Mouse (Mus musculus) forebrain, embryonic 13.5 days (tissue): ENCODE measurements around the gene Sema6b. TPM values are rescaled to one million over a fixed set of nuclear protein-coding genes. Genes with fewer than 3 reads are reported as not detected.

Experiments used
- ATAC-seq: fragments of 200-750 bp; cut with Nextera tagmentation; 2 replicates; pipeline ENCODE4 v1.8.0; 2017
- H3K27ac ChIP-seq: fragments of 300-500 bp; sonication (generic); 2 replicates; pipeline ENCODE4 v1.5.1; 2015; ENCODE audit warnings: inconsistent platforms, mild to moderate bottlenecking, moderate library complexity
- H3K27me3 ChIP-seq: fragments of 300-500 bp; sonication (generic); 2 replicates; pipeline ENCODE4 v1.6.1; 2015; ENCODE audit warnings: mild to moderate bottlenecking, inconsistent platforms
- H3K36me3 ChIP-seq: fragments of 300-500 bp; sonication (generic); 2 replicates; pipeline ENCODE4 v1.6.1; 2015; ENCODE audit warnings: mild to moderate bottlenecking, inconsistent platforms; ENCODE audit not compliant: poor library complexity, severe bottlenecking
- H3K4me1 ChIP-seq: fragments of 300-500 bp; sonication (generic); 2 replicates; pipeline ENCODE4 v1.6.1; 2015; ENCODE audit warnings: inconsistent platforms
- H3K4me2 ChIP-seq: fragments of 300-500 bp; sonication (generic); 2 replicates; pipeline ENCODE4 v1.6.1; 2015; ENCODE audit warnings: inconsistent platforms, mild to moderate bottlenecking, moderate library complexity
- H3K4me3 ChIP-seq: fragments of 300-500 bp; sonication (generic); 2 replicates; pipeline ENCODE4 v1.5.1; 2015; ENCODE audit warnings: mild to moderate bottlenecking, inconsistent platforms
- H3K9ac ChIP-seq: fragments of 300-500 bp; sonication (generic); 2 replicates; pipeline ENCODE4 v1.6.1; 2015; ENCODE audit warnings: mild to moderate bottlenecking, inconsistent platforms
- H3K9me3 ChIP-seq: fragments of 300-500 bp; sonication (generic); replicated peaks from 2 replicates; pipeline ENCODE4 v1.6.1; 2016; ENCODE audit warnings: inconsistent platforms
- WGBS: fragments of 180-500 bp; shearing (Covaris S2); methylation state at CpG from one replicate; pipeline ENCODE4 v1.1.7; 2015; 5-methylcytosine and 5-hydroxymethylcytosine counted together
- polyA plus RNA-seq: library from polyadenylated mRNA; unstranded; fragments of >200 nt; fragmentation: Nextera tagmentation; extraction: Ambion mirVana; gene quantifications from 2 replicates; pipeline ENCODE4 v1.2.1, GENCODE M21; 2015

Sema6b gene
- polyA plus RNA-seq, 1 experiment from 2014 or later: 4.3 TPM

DNA sequence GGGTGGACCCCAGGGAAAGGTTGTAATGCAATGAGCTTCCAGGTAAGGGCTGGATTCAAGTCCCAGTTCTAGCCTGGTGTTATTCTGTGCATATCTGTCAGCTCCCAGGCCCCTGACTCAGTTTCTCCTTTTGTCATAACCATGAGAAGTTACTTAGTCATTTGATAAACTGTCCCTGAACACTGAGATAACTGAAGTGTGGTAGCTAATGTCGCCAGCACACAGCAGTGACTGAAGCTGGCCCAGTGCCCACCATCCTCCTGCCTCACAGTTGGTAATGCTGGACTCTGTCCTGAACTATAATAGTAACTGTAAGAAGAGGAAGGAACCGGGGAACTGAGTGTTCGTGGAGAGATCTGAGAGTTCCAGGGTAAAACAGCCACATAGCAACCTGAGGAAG is 24.4 kb upstream of the Sema6b start:
- peaks cover 19% of the 10 kb centered on the region for H3K4me1 ChIP-seq
- no peaks in the 10 kb centered on the region for H3K36me3 ChIP-seq
- H3K27me3 ChIP-seq: peaks cover 8% of the 10 kb centered on the region
- H3K9me3 ChIP-seq: no peaks in the 10 kb centered on the region
- no peak overlapping the region for H3K9ac ChIP-seq
- 78% methylated on average over 3 of the region's 3 CpGs for WGBS
- H3K27ac ChIP-seq: no peak overlapping the region
- ATAC-seq: no peak
- no peak overlapping the region for H3K4me3 ChIP-seq
- H3K4me2 ChIP-seq: no peak overlapping the region

DNA sequence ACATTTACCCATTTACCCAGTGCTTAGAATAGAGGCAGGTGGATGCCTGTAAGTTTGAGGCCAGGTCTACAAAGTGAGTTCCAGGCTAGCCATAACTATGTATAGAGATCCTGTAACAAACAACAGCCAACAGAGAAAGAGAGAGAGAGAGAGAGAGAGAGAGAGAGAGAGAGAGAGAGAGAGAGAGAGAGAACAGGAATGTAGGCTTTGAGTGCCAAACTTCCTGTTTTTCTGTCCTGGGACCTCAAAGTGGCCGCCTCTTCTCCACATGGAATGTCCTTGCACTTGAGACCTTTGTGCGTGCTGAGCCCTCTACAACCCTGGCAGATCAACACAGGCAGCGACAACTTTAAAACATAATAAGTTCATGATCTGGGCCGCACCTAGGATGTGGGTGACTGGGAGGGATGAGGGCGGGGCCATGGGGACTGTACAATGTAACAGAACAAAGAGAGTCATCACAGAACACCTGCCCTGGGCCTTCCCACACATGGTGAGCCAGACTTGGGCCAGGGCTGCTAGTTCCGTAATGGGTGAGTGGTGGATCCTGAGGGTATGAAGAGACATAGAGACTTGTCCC is 23.5 kb upstream of the Sema6b start:
- Histone ChIP-seq H3K4me2 (peak overlapping the region; percentile 75; the same call in 1 of the 2 replicates), H3K27ac (no peak overlapping the region), H3K4me3 (no peak overlapping the region; the same call in 1 of the 2 replicates), H3K9ac (peak overlapping the region; percentile 50; the same call in 1 of the 2 replicates), H3K27me3 (peaks cover 8% of the 10 kb centered on the region), H3K4me1 (peaks cover 19% of the 10 kb centered on the region), H3K9me3 (no peaks in the 10 kb centered on the region), H3K36me3 (no peaks in the 10 kb centered on the region)
- ATAC-seq: no peak
- 75% methylated on average over 6 of the region's 6 CpGs for WGBS

DNA sequence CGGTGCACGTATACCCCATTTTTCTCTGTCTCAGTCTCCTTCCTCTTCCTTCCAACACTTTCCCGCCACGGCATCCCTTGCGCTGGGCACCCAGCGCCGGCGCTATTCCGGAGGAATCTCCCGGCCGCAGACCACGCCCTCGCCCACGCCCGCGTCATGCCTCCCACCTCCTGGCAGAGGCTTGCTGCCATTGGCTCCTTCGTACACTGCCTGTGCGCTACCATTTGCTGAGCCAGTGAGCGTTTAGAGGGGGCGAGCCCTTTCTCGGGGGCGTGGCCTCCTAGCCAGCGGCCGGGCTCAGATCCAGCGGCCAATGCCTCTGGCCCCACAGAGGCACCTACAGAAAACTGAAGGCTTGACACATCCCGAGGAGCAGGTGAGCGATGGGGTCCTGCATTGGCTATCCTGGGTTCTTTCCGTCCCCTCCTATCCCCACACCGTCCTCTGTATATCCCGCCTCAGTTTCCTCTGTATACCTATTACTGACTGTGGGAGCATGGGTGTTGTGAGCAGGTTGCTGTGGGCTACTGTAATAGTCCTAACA is 22.2 kb upstream of the Sema6b start, which contains the start of gene Tnfaip8l1:
Tnfaip8l1 (plus strand) TSS at position 247 of the 544 bp plus-strand sequence.
- peaks cover 20% of the 10 kb centered on the region for H3K27me3 ChIP-seq
- H3K27ac ChIP-seq: no peak within 1 kb of the TSS
- H3K4me2 ChIP-seq: peak within 1 kb of the TSS; percentile 75
- H3K36me3 ChIP-seq: no peaks in the 10 kb centered on the region
- WGBS: 1% methylated on average over 30 of the region's 30 CpGs
- H3K9me3 ChIP-seq: no peaks in the 10 kb centered on the region
- peak; percentile 98 for ATAC-seq
- peak within 1 kb of the TSS; percentile 45 for H3K4me3 ChIP-seq
- H3K9ac ChIP-seq: peak within 1 kb of the TSS; percentile 67
- H3K4me1 ChIP-seq: peaks cover 19% of the 10 kb centered on the region

DNA sequence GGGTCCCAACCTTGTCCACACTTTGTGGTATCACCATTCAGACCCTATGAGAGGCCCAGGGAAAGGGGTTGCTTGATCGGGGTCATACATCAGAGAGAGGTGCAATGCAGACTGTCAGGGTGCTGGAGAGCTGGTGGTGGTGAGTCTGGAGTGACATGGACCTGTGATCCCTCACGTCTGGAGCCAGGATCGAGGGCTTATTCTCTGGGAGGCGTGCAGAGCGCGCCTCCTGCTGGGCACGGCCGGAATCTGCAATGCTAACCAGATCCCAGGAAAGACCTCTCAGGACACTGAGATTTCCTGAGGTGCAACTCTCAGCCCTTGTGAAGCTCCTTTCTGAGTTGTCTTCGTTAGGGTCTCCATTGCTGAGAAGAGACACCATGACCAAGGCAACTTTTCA is 19.6 kb upstream of the Sema6b start:
- 3% methylated on average over 9 of the region's 9 CpGs for WGBS
- H3K4me2 ChIP-seq: no peak overlapping the region
- peaks cover 14% of the 10 kb centered on the region for H3K4me1 ChIP-seq
- H3K27ac ChIP-seq: no peak overlapping the region
- no peaks in the 10 kb centered on the region for H3K9me3 ChIP-seq
- no peak for ATAC-seq
- H3K4me3 ChIP-seq: no peak overlapping the region
- no peak overlapping the region for H3K9ac ChIP-seq
- no peaks in the 10 kb centered on the region for H3K36me3 ChIP-seq
- peaks cover 33% of the 10 kb centered on the region for H3K27me3 ChIP-seq

DNA sequence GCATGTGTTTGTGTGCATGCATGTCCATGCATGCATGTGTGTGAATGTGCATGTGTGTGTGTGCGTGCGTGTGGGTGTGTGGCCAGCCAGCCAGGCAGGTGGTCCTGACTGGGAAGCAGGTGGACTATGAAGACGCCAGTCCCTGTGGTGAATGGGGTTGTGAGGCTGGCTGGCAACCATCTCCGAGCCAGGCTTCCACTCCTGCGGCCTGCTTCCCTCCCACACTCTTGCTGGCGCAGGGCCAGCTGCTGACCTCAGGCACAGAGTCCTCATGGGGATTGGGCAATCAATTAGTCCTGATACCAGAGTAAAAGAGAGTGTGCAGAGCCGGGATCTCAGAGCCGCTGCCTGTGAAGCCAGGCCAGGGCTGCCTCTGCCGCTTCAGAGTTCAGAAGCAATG is 13.5 kb upstream of the Sema6b start:
- H3K9ac ChIP-seq: no peak overlapping the region
- H3K9me3 ChIP-seq: no peaks in the 10 kb centered on the region
- H3K4me2 ChIP-seq: no peak overlapping the region
- no peaks in the 10 kb centered on the region for H3K36me3 ChIP-seq
- H3K4me1 ChIP-seq: peaks cover 14% of the 10 kb centered on the region
- H3K27me3 ChIP-seq: peaks cover 67% of the 10 kb centered on the region
- 29% methylated on average over 9 of the region's 9 CpGs for WGBS
- ATAC-seq: peak; percentile 54
- no peak overlapping the region for H3K27ac ChIP-seq
- H3K4me3 ChIP-seq: no peak overlapping the region

DNA sequence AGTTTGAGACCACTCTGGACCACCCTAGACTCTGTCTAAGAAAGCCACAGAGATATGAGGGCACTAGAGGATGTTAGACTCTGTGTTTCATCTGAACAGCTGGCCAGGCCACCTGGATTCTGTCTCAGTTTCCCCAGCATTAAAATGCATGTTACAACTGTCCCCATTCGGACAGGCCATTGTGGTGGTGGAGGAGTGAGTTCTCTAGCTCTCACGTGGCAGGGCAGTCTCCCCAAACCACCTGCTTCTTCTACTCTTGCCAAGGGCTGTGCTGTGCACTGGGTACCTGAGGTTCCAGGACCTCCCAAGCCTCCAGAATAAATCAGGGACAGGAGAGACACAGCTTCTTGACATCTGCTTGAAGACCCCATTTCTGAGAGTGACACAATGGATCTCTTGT is 9.8 kb upstream of the Sema6b start:
- no peak overlapping the region for H3K4me3 ChIP-seq
- H3K4me1 ChIP-seq: peaks cover 22% of the 10 kb centered on the region
- ATAC-seq: no peak
- H3K9ac ChIP-seq: no peak overlapping the region
- no peak overlapping the region for H3K27ac ChIP-seq
- no peaks in the 10 kb centered on the region for H3K36me3 ChIP-seq
- H3K4me2 ChIP-seq: no peak overlapping the region
- H3K27me3 ChIP-seq: peaks cover 77% of the 10 kb centered on the region
- whole genome bisulfite sequencing: 51% methylated on average over 2 of the region's 2 CpGs
- H3K9me3 ChIP-seq: no peaks in the 10 kb centered on the region

DNA sequence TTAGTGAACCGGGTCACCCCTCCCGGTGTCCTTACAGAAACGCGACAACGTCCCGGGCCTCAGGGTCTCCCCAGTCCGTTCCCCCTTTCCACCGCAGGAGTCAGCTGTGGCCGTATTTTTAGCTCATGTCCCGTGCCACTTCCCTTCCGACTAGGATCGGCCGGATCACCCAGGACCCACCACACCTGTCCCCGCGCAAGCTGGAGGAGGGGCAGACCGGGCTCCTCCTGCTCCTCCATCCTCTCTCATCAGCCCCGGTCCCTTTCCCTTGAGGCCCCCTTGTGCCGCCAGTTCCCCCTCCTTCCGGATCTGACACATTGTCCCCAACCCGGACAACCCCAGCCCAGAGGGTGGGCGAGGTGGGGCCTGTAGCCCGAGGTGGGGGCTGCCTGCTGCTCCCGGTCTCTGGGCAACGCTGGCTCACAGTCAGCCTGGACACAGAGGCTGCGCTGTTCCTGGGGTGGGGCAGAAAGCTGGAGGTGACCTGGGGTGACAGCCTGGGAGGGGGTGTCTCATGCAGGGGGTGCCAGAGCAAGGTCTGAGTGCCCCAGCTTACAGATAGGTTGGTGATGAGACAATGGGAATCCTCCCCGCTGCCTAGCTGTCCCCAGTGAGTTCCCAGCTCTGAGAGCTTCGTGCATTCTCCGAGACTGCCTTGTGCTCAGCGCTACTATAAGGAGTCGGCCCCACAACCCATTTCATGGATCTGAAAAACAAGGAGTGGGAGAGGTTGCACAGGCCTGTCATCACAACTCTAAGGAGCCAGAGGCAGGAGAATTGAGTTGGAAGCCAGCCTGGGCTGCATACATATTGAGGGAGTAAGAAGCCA is 8.9 kb upstream of the Sema6b start:
- H3K9me3 ChIP-seq: no peaks in the 10 kb centered on the region
- peak overlapping the region; percentile 56 for H3K4me2 ChIP-seq
- peak; percentile 39 for ATAC-seq
- H3K4me3 ChIP-seq: peak overlapping the region; percentile 28
- H3K27me3 ChIP-seq: peaks cover 81% of the 10 kb centered on the region
- 1% methylated on average over 30 of the region's 30 CpGs for WGBS
- H3K36me3 ChIP-seq: no peaks in the 10 kb centered on the region
- H3K4me1 ChIP-seq: peaks cover 21% of the 10 kb centered on the region
- peak overlapping the region; percentile 52 for H3K9ac ChIP-seq
- no peak overlapping the region for H3K27ac ChIP-seq

DNA sequence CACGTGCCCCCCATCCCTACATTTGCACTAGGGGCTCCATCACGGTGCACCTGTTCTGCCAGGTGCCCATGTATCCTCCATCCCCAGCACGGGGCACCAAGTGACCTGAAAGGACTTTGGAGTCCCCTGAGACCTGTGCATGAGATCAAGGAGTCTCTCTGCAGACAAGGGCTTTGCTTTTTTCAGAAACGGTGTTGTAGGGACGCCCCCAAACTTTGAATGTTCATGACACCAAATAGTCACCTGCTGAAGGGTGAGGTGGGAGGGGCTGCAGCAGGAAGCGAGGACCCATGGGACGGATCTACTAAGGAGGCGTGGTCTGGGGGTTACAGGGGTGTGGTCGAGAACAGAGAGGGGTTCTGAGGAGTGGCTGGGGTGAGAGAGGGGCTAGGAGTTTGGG is 8.1 kb upstream of the Sema6b start:
- ATAC-seq: no peak
- peak overlapping the region; percentile 56 for H3K4me2 ChIP-seq
- peaks cover 86% of the 10 kb centered on the region for H3K27me3 ChIP-seq
- H3K36me3 ChIP-seq: no peaks in the 10 kb centered on the region
- WGBS: 19% methylated on average over 9 of the region's 9 CpGs
- no peaks in the 10 kb centered on the region for H3K9me3 ChIP-seq
- H3K27ac ChIP-seq: no peak overlapping the region; the same call in 1 of the 2 replicates
- H3K4me1 ChIP-seq: peaks cover 14% of the 10 kb centered on the region
- H3K4me3 ChIP-seq: 0 out of 2 replicates have a peak overlapping the region, but pooled peaks have one; percentile 28
- no peak overlapping the region for H3K9ac ChIP-seq

DNA sequence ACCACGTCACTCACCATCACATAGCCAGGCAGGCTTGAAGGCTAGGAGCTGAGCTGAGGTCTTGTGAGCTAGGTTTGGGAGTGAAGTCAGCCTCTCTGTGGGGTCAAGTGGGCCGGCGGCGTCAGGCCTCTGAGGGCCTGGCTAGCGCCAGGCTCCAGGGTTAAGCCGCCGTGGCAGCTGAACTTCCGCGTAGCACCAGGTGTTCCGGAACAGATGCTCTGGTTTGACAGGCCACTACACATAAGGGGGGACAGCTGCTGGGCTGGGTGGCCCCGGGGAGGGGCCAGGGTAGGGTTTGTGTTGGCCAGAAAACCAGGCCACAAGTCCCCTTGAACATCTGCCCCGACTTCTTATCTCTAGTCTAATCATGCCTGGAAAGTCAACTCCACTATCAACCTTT is 7.3 kb upstream of the Sema6b start:
- Histone ChIP-seq H3K9me3 (no peaks in the 10 kb centered on the region), H3K4me3 (no peak overlapping the region), H3K9ac (no peak overlapping the region), H3K27ac (no peak overlapping the region), H3K4me2 (no peak overlapping the region), H3K27me3 (peaks cover 84% of the 10 kb centered on the region), H3K36me3 (no peaks in the 10 kb centered on the region), H3K4me1 (peaks cover 18% of the 10 kb centered on the region)
- ATAC-seq: no peak
- WGBS: 68% methylated on average over 12 of the region's 12 CpGs

DNA sequence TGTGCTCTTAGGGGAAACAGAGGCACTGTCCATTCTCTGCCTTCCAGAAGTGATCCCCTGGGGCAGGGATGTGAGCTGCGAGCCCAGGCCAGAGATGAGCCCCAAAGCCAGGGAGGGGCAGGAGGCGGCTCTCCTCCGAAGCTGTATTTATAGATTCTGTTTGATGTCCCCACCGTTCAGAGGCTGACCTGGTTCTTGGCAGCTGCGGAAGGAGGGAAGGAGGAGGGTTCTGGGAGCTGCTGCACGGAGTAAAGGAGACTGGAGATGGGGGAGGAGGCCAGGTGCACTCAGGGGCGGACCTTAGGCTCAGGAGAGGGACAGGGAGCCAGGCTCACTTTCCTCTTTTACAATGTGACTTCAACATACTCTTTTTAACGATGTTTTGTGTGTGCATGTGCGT is 6.0 kb upstream of the Sema6b start:
- H3K27me3 ChIP-seq: peaks cover 89% of the 10 kb centered on the region

DNA sequence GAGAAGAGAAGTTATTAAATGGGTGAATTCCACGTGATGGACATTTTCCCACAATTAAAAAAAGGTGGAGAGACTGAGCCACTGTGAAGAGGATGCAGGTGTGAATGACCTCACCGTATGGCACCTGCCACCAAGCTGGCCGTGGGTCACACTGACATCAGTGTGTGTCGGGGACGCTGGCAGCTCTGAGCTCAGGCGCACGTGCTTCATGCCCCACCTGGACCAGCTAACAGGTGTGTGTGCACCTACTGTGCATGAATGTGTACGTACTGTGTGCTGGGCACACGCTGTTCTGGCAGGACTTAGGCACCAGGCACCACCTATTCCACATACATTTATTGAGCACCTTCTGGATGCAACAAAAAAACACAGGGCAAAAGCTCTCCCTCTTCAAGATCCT is 4.4 kb upstream of the Sema6b start:
- Histone ChIP-seq H3K27me3 (peaks cover 87% of the 10 kb centered on the region), H3K4me1 (peaks cover 38% of the 10 kb centered on the region), H3K9me3 (no peaks in the 10 kb centered on the region), H3K4me3 (no peak overlapping the region), H3K27ac (no peak overlapping the region), H3K36me3 (no peaks in the 10 kb centered on the region), H3K4me2 (no peak overlapping the region), H3K9ac (no peak overlapping the region)
- 72% methylated on average over 9 of the region's 9 CpGs for WGBS
- no peak for ATAC-seq

More for the DNA sequence above, 6.0 kb upstream of the Sema6b start:
- no peak overlapping the region for H3K4me3 ChIP-seq
- ATAC-seq: no peak
- no peak overlapping the region for H3K4me2 ChIP-seq
- H3K36me3 ChIP-seq: no peaks in the 10 kb centered on the region
- no peaks in the 10 kb centered on the region for H3K9me3 ChIP-seq
- 21% methylated on average over 9 of the region's 9 CpGs for WGBS
- H3K27ac ChIP-seq: no peak overlapping the region
- H3K4me1 ChIP-seq: peaks cover 30% of the 10 kb centered on the region
- H3K9ac ChIP-seq: no peak overlapping the region
